Comparison of ENCODE assay signal across 9 mouse cellular contexts in genomic region chr6:52197271-52197670, GRCm38 (mm10). TPM values are rescaled to one million over a fixed set of nuclear protein-coding genes. Genes with fewer than 3 reads are reported as not detected.
DNase-seq lines count a peak whose midpoint lies in the region; ATAC-seq and TF ChIP-seq lines count a peak whose summit lies in the region.
"Had no signal": no experiment of that assay in that cellular context is flagged by ENCODE, and none has a peak within 500 bp of the region (broad histone marks: within the 10 kb centered on the region; RNA-seq: fewer than 3 reads in every experiment).

No protein-coding gene starts in this region.

- peak; percentile 11 for TF ChIP-seq RAD21 in CH12.LX (IDR thresholded peaks at IDR 0.05; ENCODE audit: low read depth, low read length)

- no peaks in the 10 kb centered on the region for H3K9me3 ChIP-seq in CH12.LX (replicated peaks; ENCODE audit: low read length)
- H3K9me3 ChIP-seq in hindbrain, embryonic 13.5 days: no peaks in the 10 kb centered on the region
- no peaks in the 10 kb centered on the region for H3K9me3 ChIP-seq in liver, embryonic 14.5 days (ENCODE audit: control insufficient read depth, low read length)

- under 1% methylated on average over 10 of the region's 10 CpGs for WGBS in hindbrain, embryonic 13.5 days
- WGBS in liver, embryonic 14.5 days (ENCODE audit: insufficient replicate concordance): 25% methylated on average over 10 of the region's 10 CpGs

- no peaks in the 10 kb centered on the region for H3K27me3 ChIP-seq in CH12.LX (replicated peaks)
- peaks cover 98% of the 10 kb centered on the region for H3K27me3 ChIP-seq in hindbrain, embryonic 13.5 days
- H3K27me3 ChIP-seq in liver, embryonic 14.5 days (ENCODE audit: control insufficient read depth, insufficient read depth, low read length): peaks cover 88% of the 10 kb centered on the region

- in situ Hi-C loops in CH12.LX (cut with MboI; ENCODE audit: low pct_ligation_motif_present, low pct_unique_long_range_greater_than_20kb, low sequenced_read_pairs): no loop called here

- peaks cover 0 to 18% of the 10 kb centered on the region in 2 experiments; a peak in 2 of 4 replicates for H3K4me1 ChIP-seq in CH12.LX (ENCODE audit: control insufficient read depth in 1 of 2, insufficient read depth in 2 of 2)
- peaks cover 36% of the 10 kb centered on the region for H3K4me1 ChIP-seq in hindbrain, embryonic 13.5 days (replicated peaks)
- H3K4me1 ChIP-seq in liver, embryonic 14.5 days (replicated peaks; ENCODE audit: control insufficient read depth in 2 of 2, insufficient read depth in 2 of 2, low read length in 1 of 2): 0 out of 4 replicates have a peak, but pooled peaks cover 0 to 2% of the 10 kb centered on the region in 2 experiments

- dilution Hi-C loops in CH12.LX (cut with MboI; ENCODE audit: extremely low pct_ligation_motif_present, extremely low pct_unique_long_range_greater_than_20kb, low sequenced_read_pairs): no loop called here

- H3K4me3 ChIP-seq in CH12.LX (replicated peaks in 1 of 3; ENCODE audit: low read depth in 2 of 3, low read length in 2 of 3, poor library complexity in 1 of 3): no peak overlapping the region
- peak overlapping the region; percentile 22 for H3K4me3 ChIP-seq in hindbrain, embryonic 13.5 days
- no peak overlapping the region for H3K4me3 ChIP-seq in liver, embryonic 14.5 days (ENCODE audit: insufficient read depth in 1 of 2, low read depth in 2 of 2, low read length in 2 of 2)

- no peaks in the 10 kb centered on the region for H3K79me2 ChIP-seq in CH12.LX (replicated peaks; ENCODE audit: control insufficient read depth, extremely low read depth, insufficient read depth, poor library complexity, severe bottlenecking)

- H3K9ac ChIP-seq in CH12.LX (ENCODE audit: insufficient read depth, low read depth): no peak overlapping the region
- peak overlapping the region; percentile 73 for H3K9ac ChIP-seq in hindbrain, embryonic 13.5 days
- H3K9ac ChIP-seq in liver, embryonic 14.5 days (replicated peaks): no peak overlapping the region

- H3K4me2 ChIP-seq in CH12.LX (ENCODE audit: insufficient read depth, low read depth, poor library complexity, severe bottlenecking): no peak overlapping the region
- H3K4me2 ChIP-seq in hindbrain, embryonic 13.5 days: peak overlapping the region; percentile 64
- H3K4me2 ChIP-seq in liver, embryonic 14.5 days (ENCODE audit: low read depth): no peak overlapping the region

- no peak overlapping the region for H3K27ac ChIP-seq in CH12.LX (ENCODE audit: insufficient read depth, low read depth)
- H3K27ac ChIP-seq in hindbrain, embryonic 13.5 days: peak overlapping the region; percentile 96
- H3K27ac ChIP-seq in liver, embryonic 14.5 days: no peak overlapping the region

- peaks cover 0 to under 1% of the 10 kb centered on the region in 2 experiments for H3K36me3 ChIP-seq in CH12.LX (replicated peaks in 1 of 2; ENCODE audit: control insufficient read depth in 1 of 2, insufficient read depth in 1 of 2, low read length in 1 of 2)
- H3K36me3 ChIP-seq in hindbrain, embryonic 13.5 days: no peaks in the 10 kb centered on the region
- H3K36me3 ChIP-seq in liver, embryonic 14.5 days (replicated peaks; ENCODE audit: control insufficient read depth, insufficient read depth, low read depth): no peaks in the 10 kb centered on the region

- DNase-seq in CH12.LX (ENCODE audit: extremely low read depth) (no peak), NIH3T3 (ENCODE audit: low read depth) (peak; percentile 90)
- DNase-seq in liver, embryonic 14.5 days (ENCODE audit: low read depth in 3 of 3, low spot score in 3 of 3): no peak
- DNase-seq in yolk sac, embryonic 10.5 days (ENCODE audit: low spot score): no peak
- no peak for DNase-seq in layer of hippocampus, adult 9-11 months

- no peak for TF ChIP-seq EP300 in CH12.LX (IDR thresholded peaks at IDR 0.05; ENCODE audit: low read length)
- no peak for TF ChIP-seq EP300 in liver, embryonic 14.5 days (IDR thresholded peaks at IDR 0.05; ENCODE audit: low read depth)

- no peak for TF ChIP-seq POLR2A in CH12.LX (IDR thresholded peaks at IDR 0.05; ENCODE audit: low read depth, low read length)

- ATAC-seq in hindbrain, embryonic 13.5 days (ENCODE audit: low FRiP score): no peak
- ATAC-seq in liver, embryonic 14.5 days (ENCODE audit: insufficient read depth): no peak
- no peak for ATAC-seq in megakaryocyte-erythroid progenitor cell, adult 5-6 weeks (replicated peaks; ENCODE audit: low FRiP score, low TSS enrichment, poor library complexity, severe bottlenecking)
- no peak for ATAC-seq in erythroid progenitor cell, adult 5-6 weeks (replicated peaks; ENCODE audit: low FRiP score, poor library complexity, severe bottlenecking)

- 0 out of 4 replicates have a peak, but pooled peaks of 1 of the 2 experiments have one; percentile 8 for TF ChIP-seq CTCF in CH12.LX (conservative IDR thresholded peaks at IDR 0.05 in 1 of 2, IDR thresholded peaks at IDR 0.05 in 1 of 2; ENCODE audit: low read depth in 2 of 2, low read length in 2 of 2)
- TF ChIP-seq CTCF in liver, embryonic 14.5 days (IDR thresholded peaks at IDR 0.05; ENCODE audit: low read depth): peak; percentile 39

TF ChIP-seq in CH12.LX, 34 proteins besides CTCF, POLR2A, EP300 and RAD21:
- TF ChIP-seq KAT2A (IDR thresholded peaks at IDR 0.05; ENCODE audit: insufficient replicate concordance, low read length) (no peak), TBP (conservative IDR thresholded peaks at IDR 0.05; ENCODE audit: low read depth, low read length) (no peak)

RNA-seq across cellular contexts. Expression of gene Hoxa4, which starts 5.7 kb away (rescaled TPM):
- total RNA-seq in CH12.LX (2012; rRNA removed) (not detected in 2 replicates), CH12.LX (2014; rRNA removed) (not detected in 2 replicates)
- polyA plus RNA-seq in CH12.LX (2012; ENCODE audit: insufficient read length, low read depth): 0.19 TPM in 1 of 2 replicates, not detected in the other
- polyA plus RNA-seq in hindbrain, embryonic 13.5 days (2015; fragmentation: Nextera tagmentation; extraction: Ambion mirVana): 14.5 and 14.8 TPM in 2 replicates
- 0.25 and 0.26 TPM in 2 replicates for polyA plus RNA-seq in liver, embryonic 14.5 days (2012; rRNA removed)
- 0.09 and 0.14 TPM in 2 replicates for polyA plus RNA-seq in liver, embryonic 14.5 days (2014; fragmentation: Nextera tagmentation; extraction: Ambion mirVana)
- 1.9 and 2.2 TPM in 2 replicates for total RNA-seq in megakaryocyte-erythroid progenitor cell, adult 5-6 weeks (2014; fragmentation: Nextera tagmentation)
- 0.46 and 0.66 TPM in 2 replicates for total RNA-seq in megakaryocyte-erythroid progenitor cell, adult 5-6 weeks (2017)
- not detected in 2 replicates for total RNA-seq in erythroid progenitor cell, adult 5-6 weeks (2015; ENCODE audit: low replicate concordance)
- not detected in 2 replicates for total RNA-seq in erythroid progenitor cell, adult 5-6 weeks (2017; ENCODE audit: low replicate concordance)
- total RNA-seq: layer of hippocampus, postnatal 14 days had no signal

RNA-seq across cellular contexts. Expression of gene Hoxa5, which starts 7.1 kb away (rescaled TPM):
- 1.5 TPM in 2 replicates for total RNA-seq in CH12.LX (2012; rRNA removed)
- 0.83 and 1.2 TPM in 2 replicates for total RNA-seq in CH12.LX (2014; rRNA removed)
- polyA plus RNA-seq in CH12.LX (2012; ENCODE audit: insufficient read length, low read depth): 3.1 and 4.1 TPM in 2 replicates
- polyA plus RNA-seq in hindbrain, embryonic 13.5 days (2015; fragmentation: Nextera tagmentation; extraction: Ambion mirVana): 116 and 150 TPM in 2 replicates
- 0.52 and 0.97 TPM in 2 replicates for polyA plus RNA-seq in liver, embryonic 14.5 days (2012; rRNA removed)
- polyA plus RNA-seq in liver, embryonic 14.5 days (2014; fragmentation: Nextera tagmentation; extraction: Ambion mirVana): 0.16 and 0.43 TPM in 2 replicates
- total RNA-seq in megakaryocyte-erythroid progenitor cell, adult 5-6 weeks (2014; fragmentation: Nextera tagmentation): 1.1 and 2.6 TPM in 2 replicates
- total RNA-seq in megakaryocyte-erythroid progenitor cell, adult 5-6 weeks (2017): 0.56 and 0.76 TPM in 2 replicates
- not detected in 2 replicates for total RNA-seq in erythroid progenitor cell, adult 5-6 weeks (2015; ENCODE audit: low replicate concordance)
- total RNA-seq in erythroid progenitor cell, adult 5-6 weeks (2017; ENCODE audit: low replicate concordance): not detected in 2 replicates
- total RNA-seq: layer of hippocampus, postnatal 14 days had no signal

RNA-seq across cellular contexts. Expression of gene Hoxa6, which starts 11.3 kb away (rescaled TPM):
- total RNA-seq in CH12.LX (2012; rRNA removed): 1.2 and 2.2 TPM in 2 replicates
- total RNA-seq in CH12.LX (2014; rRNA removed): 0.58 and 1.1 TPM in 2 replicates
- polyA plus RNA-seq in CH12.LX (2012; ENCODE audit: insufficient read length, low read depth): 1.6 and 2.1 TPM in 2 replicates
- 16.3 and 28.0 TPM in 2 replicates for polyA plus RNA-seq in hindbrain, embryonic 13.5 days (2015; fragmentation: Nextera tagmentation; extraction: Ambion mirVana)
- not detected in 2 replicates for polyA plus RNA-seq in liver, embryonic 14.5 days (2012; rRNA removed)
- not detected in 2 replicates for polyA plus RNA-seq in liver, embryonic 14.5 days (2014; fragmentation: Nextera tagmentation; extraction: Ambion mirVana)
- 1.5 TPM in 1 of 2 replicates, not detected in the other for total RNA-seq in megakaryocyte-erythroid progenitor cell, adult 5-6 weeks (2014; fragmentation: Nextera tagmentation)
- total RNA-seq in megakaryocyte-erythroid progenitor cell, adult 5-6 weeks (2017): not detected in 2 replicates
- not detected in 2 replicates for total RNA-seq in erythroid progenitor cell, adult 5-6 weeks (2015; ENCODE audit: low replicate concordance)
- not detected in 2 replicates for total RNA-seq in erythroid progenitor cell, adult 5-6 weeks (2017; ENCODE audit: low replicate concordance)
- total RNA-seq: layer of hippocampus, postnatal 14 days had no signal

RNA-seq across cellular contexts. Expression of gene Hoxa3, which starts 15.9 kb away (rescaled TPM):
- total RNA-seq in CH12.LX (2012; rRNA removed) (0.25 and 0.38 TPM in 2 replicates), CH12.LX (2014; rRNA removed) (0.08 TPM in 1 of 2 replicates, not detected in the other)
- polyA plus RNA-seq in CH12.LX (2012; ENCODE audit: insufficient read length, low read depth): 0.34 and 0.37 TPM in 2 replicates
- polyA plus RNA-seq in hindbrain, embryonic 13.5 days (2015; fragmentation: Nextera tagmentation; extraction: Ambion mirVana): 21.8 and 23.8 TPM in 2 replicates
- polyA plus RNA-seq in liver, embryonic 14.5 days (2012; rRNA removed): 0.37 and 0.43 TPM in 2 replicates
- 0.13 and 0.38 TPM in 2 replicates for polyA plus RNA-seq in liver, embryonic 14.5 days (2014; fragmentation: Nextera tagmentation; extraction: Ambion mirVana)
- total RNA-seq in megakaryocyte-erythroid progenitor cell, adult 5-6 weeks (2014; fragmentation: Nextera tagmentation): 0.77 and 1.4 TPM in 2 replicates
- not detected in 2 replicates for total RNA-seq in megakaryocyte-erythroid progenitor cell, adult 5-6 weeks (2017)
- total RNA-seq in erythroid progenitor cell, adult 5-6 weeks (2015; ENCODE audit: low replicate concordance): not detected in 2 replicates
- total RNA-seq in erythroid progenitor cell, adult 5-6 weeks (2017; ENCODE audit: low replicate concordance): 0.45 TPM in 1 of 2 replicates, not detected in the other
- total RNA-seq: layer of hippocampus, postnatal 14 days had no signal

RNA-seq across cellular contexts. Expression of gene Gm28308, which starts 15.9 kb away (rescaled TPM):
- not detected in 2 replicates for total RNA-seq in CH12.LX (2012; rRNA removed)
- not detected in 2 replicates for total RNA-seq in CH12.LX (2014; rRNA removed)
- not detected in 2 replicates for polyA plus RNA-seq in CH12.LX (2012; ENCODE audit: insufficient read length, low read depth)
- polyA plus RNA-seq in hindbrain, embryonic 13.5 days (2015; fragmentation: Nextera tagmentation; extraction: Ambion mirVana): not detected in 2 replicates
- polyA plus RNA-seq in liver, embryonic 14.5 days (2012; rRNA removed): not detected in 2 replicates
- polyA plus RNA-seq in liver, embryonic 14.5 days (2014; fragmentation: Nextera tagmentation; extraction: Ambion mirVana): not detected in 2 replicates
- not detected in 2 replicates for total RNA-seq in megakaryocyte-erythroid progenitor cell, adult 5-6 weeks (2014; fragmentation: Nextera tagmentation)
- total RNA-seq in megakaryocyte-erythroid progenitor cell, adult 5-6 weeks (2017): not detected in 2 replicates
- total RNA-seq in erythroid progenitor cell, adult 5-6 weeks (2015; ENCODE audit: low replicate concordance): not detected in 2 replicates
- total RNA-seq in erythroid progenitor cell, adult 5-6 weeks (2017; ENCODE audit: low replicate concordance): not detected in 2 replicates
- total RNA-seq: layer of hippocampus, postnatal 14 days had no signal
